Mouse (Mus musculus) adrenal gland, adult 2 months (tissue): ENCODE data around the gene Nedd4. TPM values are rescaled to one million over a fixed set of nuclear protein-coding genes. Genes with fewer than 3 reads are reported as not detected.

ENCODE experiments used
- DNase-seq: peaks from one replicate; pipeline ENCODE4 v3.0.0; 2021
- polyA plus RNA-seq: library from polyadenylated mRNA; depleted of rRNA; stranded (reverse); fragments of >200 nt; gene quantifications from 2 replicates; pipeline ENCODE4 v1.2.3, GENCODE M21; 2012
- total RNA-seq, 2 experiments: library from RNA; stranded (reverse); gene quantifications; 2 replicates each; pipeline ENCODE4 v1.2.3; 2021

The Nedd4 gene
- total and polyA plus RNA-seq, 3 experiments: 169 to 436 (median 393) TPM

- DNase-seq: no peak
These were observed 59.1 kb downstream of the Nedd4 start for GRCm38 (mm10) chr9:72721221-72721620.

- DNase-seq: no peak
These were observed 60.5 kb downstream of the Nedd4 start for GRCm38 (mm10) chr9:72722622-72723021.

GRCm38 (mm10) chr9:72724491-72725221 lies 62.5 kb downstream of the Nedd4 start:
- DNase-seq: no peak

GRCm38 (mm10) chr9:72733966-72734365 lies 71.8 kb downstream of the Nedd4 start:
- peak; percentile 59 for DNase-seq

GRCm38 (mm10) chr9:72735822-72736410 lies 73.8 kb downstream of the Nedd4 start:
- DNase-seq: peak; percentile 52

- DNase-seq: no peak
These were observed 79.1 kb downstream of the Nedd4 start for GRCm38 (mm10) chr9:72741206-72741605.

GRCm38 (mm10) chr9:72746278-72746677 lies 84.1 kb downstream of the Nedd4 start:
- DNase-seq: no peak

- DNase-seq: no peak
These were observed 88.1 kb downstream of the Nedd4 start for GRCm38 (mm10) chr9:72750272-72750671.

- no peak for DNase-seq
These were observed 90.5 kb downstream of the Nedd4 start for GRCm38 (mm10) chr9:72752656-72753055.

GRCm38 (mm10) chr9:72753741-72754140 lies 91.6 kb downstream of the Nedd4 start:
- no peak for DNase-seq

GRCm38 (mm10) chr9:72757143-72757542 lies 95.0 kb downstream of the Nedd4 start:
- DNase-seq: no peak

GRCm38 (mm10) chr9:72758705-72759131 lies 96.6 kb downstream of the Nedd4 start:
- peak; percentile 43 for DNase-seq

GRCm38 (mm10) chr9:72763050-72763718 lies 101.0 kb downstream of the Nedd4 start:
- no peak for DNase-seq

- peak; percentile 88 for DNase-seq
These were observed 104.7 kb downstream of the Nedd4 start for GRCm38 (mm10) chr9:72766789-72767349.

- DNase-seq: no peak
These were observed 112.9 kb downstream of the Nedd4 start for GRCm38 (mm10) chr9:72775022-72775421.

GRCm38 (mm10) chr9:72779004-72779403 lies 116.9 kb downstream of the Nedd4 start:
- DNase-seq: no peak

- DNase-seq: no peak
These were observed 117.6 kb downstream of the Nedd4 start for GRCm38 (mm10) chr9:72779733-72780132.

GRCm38 (mm10) chr9:72780694-72781093 lies 118.5 kb downstream of the Nedd4 start:
- DNase-seq: no peak

GRCm38 (mm10) chr9:72781466-72781865 lies 119.3 kb downstream of the Nedd4 start:
- DNase-seq: no peak

- DNase-seq: no peak
These were observed 120.0 kb downstream of the Nedd4 start for GRCm38 (mm10) chr9:72782121-72782520.

GRCm38 (mm10) chr9:72787732-72788131 lies 125.6 kb downstream of the Nedd4 start:
- no peak for DNase-seq

- DNase-seq: no peak
These were observed 128.5 kb downstream of the Nedd4 start for GRCm38 (mm10) chr9:72790530-72791212.
